Mouse (Mus musculus) embryonic fibroblast, embryonic 13.5 days (primary cell): ENCODE results near the gene Surf6. TPM values are rescaled to one million over a fixed set of nuclear protein-coding genes. Genes with fewer than 3 reads are reported as not detected.
A peak's percentile ranks its signal among the peaks of the same experiment; 100 is the strongest.

Source experiments
- H3K27ac ChIP-seq: 2 replicates; pipeline ENCODE4 v1.5.1; 2012; ENCODE audit warnings: low read length, control low read depth, inconsistent platforms; ENCODE audit not compliant: insufficient read depth
- H3K4me1 ChIP-seq: 2 replicates; pipeline ENCODE4 v1.6.1; 2011; ENCODE audit warnings: low read length; ENCODE audit not compliant: control insufficient read depth, insufficient read depth
- H3K4me3 ChIP-seq: 2 replicates; pipeline ENCODE4 v1.5.1; 2011; ENCODE audit warnings: mild to moderate bottlenecking, control low read depth, low read length; ENCODE audit not compliant: insufficient read depth
- CTCF ChIP-seq: IDR thresholded peaks from 2 replicates; pipeline ENCODE4 v1.5.1; 2011; ENCODE audit warnings: mild to moderate bottlenecking, control low read depth, low read length, moderate library complexity, borderline replicate concordance; ENCODE audit not compliant: insufficient read depth
- POLR2A ChIP-seq: IDR thresholded peaks from 2 replicates; pipeline ENCODE4 v1.6.1; 2011; ENCODE audit warnings: low read depth, mild to moderate bottlenecking, control low read depth, low read length, moderate library complexity
- polyA plus RNA-seq: library from polyadenylated mRNA; stranded (reverse); fragments of >200 nt; gene quantifications from 2 replicates; pipeline ENCODE4 v1.2.4, GENCODE M21; 2011; ENCODE audit warnings: low read depth; ENCODE audit not compliant: missing spikeins, insufficient read length

The Surf6 gene
- polyA plus RNA-seq, 1 experiment = 23.3 TPM

DNA sequence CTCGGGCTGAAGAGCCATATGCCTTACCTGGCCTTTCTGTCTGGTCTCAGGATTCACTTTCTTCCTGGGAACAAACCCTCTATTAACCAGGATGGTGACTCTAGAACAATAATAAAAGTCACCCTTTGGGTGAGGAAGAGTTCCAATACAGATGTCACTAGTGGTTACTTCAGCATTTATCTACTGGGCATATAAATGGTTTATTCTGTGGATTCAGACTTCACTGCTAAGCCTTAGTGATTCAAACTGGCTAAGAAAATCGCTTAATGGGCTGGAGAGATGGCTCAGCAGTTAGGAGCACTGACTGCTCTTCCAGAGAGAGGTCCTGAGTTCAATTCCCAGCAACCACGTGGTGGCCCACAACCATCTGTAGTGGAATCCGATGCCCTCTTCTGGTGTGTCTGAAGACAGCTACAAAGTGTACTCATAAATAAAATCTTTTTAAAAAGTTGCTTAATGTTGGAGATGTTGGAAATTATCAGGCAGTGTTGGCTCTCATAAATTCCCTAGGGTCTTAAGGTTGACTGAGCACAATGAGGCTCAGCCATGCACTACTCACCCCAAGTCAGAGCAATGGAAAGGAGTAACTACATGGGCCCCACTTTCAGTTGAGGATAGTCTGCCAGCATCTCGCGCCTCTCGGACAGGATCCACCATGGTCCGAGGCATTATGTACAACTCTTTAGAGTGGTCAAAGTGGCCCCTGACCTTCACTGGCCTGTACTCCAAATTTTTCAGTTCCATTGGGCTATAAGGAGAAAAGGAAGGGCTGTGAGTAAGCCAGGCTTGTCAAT lies 11.7 kb upstream of the Surf6 start:
- no peak overlapping the region for H3K4me3 ChIP-seq
- peaks cover 8% of the 10 kb centered on the region for H3K4me1 ChIP-seq
- H3K27ac ChIP-seq = no peak overlapping the region
- no peak; the same call in 1 of the 2 replicates for TF ChIP-seq POLR2A
- no peak for TF ChIP-seq CTCF

DNA sequence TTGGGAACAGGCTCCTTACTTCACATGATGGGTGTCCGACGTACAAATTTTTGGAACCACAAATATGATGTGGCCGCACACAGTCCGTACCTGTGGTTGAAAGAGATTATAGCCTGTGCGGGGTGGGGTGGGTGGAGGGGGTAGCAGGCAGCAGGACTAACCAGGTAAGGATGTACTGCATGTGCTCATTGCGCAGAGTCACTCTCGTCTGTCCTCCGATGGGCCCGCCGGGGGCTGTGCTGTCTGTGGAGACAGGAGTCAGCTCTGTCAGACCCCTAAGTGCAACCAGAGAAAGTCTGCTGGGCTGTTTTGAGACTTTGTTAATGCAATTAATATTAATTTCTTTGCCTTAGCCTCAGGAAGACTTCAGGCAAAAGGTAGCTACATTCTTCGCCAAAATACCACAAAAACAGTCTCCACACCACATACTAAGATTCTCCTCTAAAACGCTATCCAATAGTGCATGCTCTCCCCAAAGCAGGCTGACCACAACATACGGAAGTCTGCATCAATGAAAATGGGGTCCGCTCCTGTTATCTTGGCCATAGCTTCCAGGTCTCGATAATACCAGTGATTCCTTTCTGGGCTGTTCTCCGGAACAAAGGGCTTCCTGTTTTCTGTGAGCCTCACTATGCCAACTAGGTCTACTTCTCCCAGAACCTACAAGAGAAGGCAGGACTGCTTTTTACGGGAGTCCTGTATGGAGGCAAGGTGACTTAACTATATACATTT lies 10.9 kb upstream of the Surf6 start:
- H3K27ac ChIP-seq = no peak overlapping the region
- peaks cover 10% of the 10 kb centered on the region for H3K4me1 ChIP-seq

DNA sequence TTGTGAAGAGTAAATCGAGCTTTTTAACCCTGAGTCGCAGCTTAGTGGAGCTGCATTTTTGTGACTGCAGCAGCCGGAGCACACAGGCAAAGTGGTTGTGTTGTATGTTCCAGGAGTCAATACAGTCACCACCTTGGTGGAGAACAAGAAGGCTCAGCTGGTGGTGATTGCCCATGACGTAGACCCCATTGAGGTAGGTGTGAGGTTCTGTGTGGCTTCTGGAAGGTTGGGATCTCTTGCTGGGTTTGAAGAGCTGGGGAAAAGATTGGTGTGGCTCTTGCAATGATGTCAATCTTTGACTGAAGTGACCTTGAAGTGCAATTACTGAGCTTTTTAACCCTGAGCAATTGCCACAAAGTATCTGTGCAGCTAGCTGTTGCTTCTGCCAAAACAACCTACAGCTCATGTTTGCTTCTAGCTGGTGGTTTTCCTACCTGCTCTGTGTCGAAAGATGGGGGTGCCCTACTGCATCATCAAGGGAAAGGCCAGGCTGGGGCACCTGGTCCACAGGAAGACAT lies 9.6 kb upstream of the Surf6 start:
- peaks cover 2% of the 10 kb centered on the region for H3K4me1 ChIP-seq
- peak overlapping the region; percentile 75 for H3K4me3 ChIP-seq
- no peak for TF ChIP-seq POLR2A
- no peak for TF ChIP-seq CTCF
- no peak overlapping the region for H3K27ac ChIP-seq

More for the DNA sequence above, 10.9 kb upstream of the Surf6 start:
- no peak overlapping the region for H3K4me3 ChIP-seq
- TF ChIP-seq CTCF = no peak
- TF ChIP-seq POLR2A = peak; percentile 9; the same call in 1 of the 2 replicates

DNA sequence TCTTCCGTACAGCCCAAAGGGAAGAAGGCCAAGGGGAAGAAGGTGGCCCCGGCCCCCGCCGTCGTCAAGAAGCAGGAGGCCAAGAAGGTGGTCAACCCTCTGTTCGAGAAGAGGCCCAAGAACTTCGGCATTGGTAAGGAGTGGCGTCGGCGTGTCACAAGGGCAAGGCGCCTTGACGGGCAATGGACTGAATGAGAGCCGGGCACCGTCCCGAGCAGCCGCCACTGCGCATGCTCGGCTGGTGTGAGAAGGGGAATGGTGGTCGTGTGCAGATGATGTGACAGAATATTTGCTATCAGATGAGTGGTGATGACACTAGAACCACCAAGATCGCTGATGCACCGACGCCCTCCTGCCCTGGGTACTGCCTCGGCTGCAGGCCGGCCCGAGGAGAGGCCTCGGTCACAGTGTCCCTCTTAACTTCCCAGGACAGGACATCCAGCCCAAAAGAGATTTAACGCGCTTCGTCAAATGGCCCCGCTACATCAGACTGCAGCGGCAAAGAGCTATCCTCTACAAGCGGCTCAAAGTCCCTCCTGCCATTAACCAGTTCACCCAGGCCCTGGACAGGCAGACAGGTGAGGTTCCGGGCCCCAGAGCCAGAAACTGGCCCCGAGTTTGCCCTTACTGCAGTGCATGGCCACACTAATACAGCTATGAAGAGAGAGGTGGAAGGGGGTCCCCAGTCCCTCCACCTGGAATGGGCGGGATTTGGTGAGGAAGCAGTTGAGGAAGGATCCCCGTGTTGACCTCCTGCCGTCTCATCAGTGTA lies 8.5 kb upstream of the Surf6 start:
- peak overlapping the region; percentile 75 for H3K4me3 ChIP-seq
- TF ChIP-seq POLR2A (peak; percentile 39; the same call in 1 of the 2 replicates), CTCF (no peak)
- H3K4me1 ChIP-seq = peaks cover 2% of the 10 kb centered on the region
- peak overlapping the region; percentile 75 for H3K27ac ChIP-seq

DNA sequence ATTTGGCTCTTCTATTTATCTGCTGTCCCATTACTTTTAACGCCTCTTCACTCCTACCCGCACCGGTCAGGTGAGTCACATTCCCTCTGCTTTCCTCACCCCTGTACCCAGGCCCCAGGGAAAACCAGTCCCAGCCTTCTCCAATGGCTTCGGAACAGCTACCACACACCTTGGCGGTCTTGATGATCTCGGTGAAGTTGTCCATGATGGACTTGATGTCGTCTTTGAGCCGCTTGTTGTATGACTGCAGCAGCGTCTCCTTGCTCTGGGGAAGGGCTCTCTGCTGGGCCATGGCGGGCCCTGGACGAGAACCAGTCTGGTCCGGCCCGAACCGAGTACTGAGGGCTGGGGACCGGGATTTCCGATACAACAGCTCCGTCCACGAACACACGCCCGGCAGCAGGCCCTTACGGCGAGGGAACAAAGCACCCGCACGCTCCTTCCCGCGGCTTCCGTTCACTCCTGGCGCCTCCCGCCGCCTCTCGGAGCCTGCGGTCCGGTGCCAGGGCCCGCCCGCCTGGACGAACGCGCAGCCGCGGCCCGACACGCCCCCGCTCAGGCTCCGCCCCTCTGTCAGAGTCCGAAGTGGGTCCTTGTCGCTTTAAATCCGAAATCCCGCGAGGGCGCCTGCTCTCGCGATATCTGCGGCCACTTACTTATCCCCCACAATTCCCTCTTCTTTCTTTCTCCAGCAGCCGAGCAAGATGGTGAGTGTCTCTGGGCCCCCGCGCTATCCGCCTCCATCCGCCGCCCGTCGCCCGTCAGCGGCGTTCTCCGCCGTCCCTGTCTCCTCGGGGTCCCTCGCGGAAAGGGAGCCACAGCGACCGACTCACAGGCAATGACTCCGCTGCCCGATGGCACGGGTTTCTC lies 7.7 kb upstream of the Surf6 start, which contains the start of the genes Med22 and Rpl7a:
TSS of gene Med22 (minus strand) at position 554 of the 870 bp plus-strand sequence.
TSS of gene Rpl7a (plus strand) at position 641 of the 870 bp plus-strand sequence.
- Histone ChIP-seq H3K4me3 (peak within 1 kb of the TSS; percentile 87), H3K4me1 (peaks cover 2% of the 10 kb centered on the region), H3K27ac (peak within 1 kb of the TSS; percentile 75)
- TF ChIP-seq POLR2A (peak; percentile 82), CTCF (no peak)

DNA sequence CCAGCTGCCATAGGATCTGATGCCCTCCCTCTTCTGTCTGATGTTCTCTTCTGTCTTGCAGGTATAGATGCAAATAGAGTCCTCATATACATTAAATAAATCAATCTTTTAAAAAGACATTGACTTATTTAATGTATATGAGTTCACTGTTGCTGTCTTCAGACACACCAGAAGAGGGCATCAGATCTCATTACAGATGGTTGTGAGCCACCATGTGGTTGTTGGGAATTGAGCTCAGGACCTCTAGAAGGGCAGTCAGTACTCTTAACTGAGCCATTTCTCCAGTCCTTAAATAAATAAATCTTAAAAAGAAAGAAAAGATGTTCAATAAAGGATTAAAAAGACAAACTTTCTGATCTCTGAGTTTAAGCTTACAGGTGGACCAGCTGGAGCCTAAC lies 6.7 kb upstream of the Surf6 start:
- Histone ChIP-seq H3K4me3 (peak overlapping the region; percentile 87), H3K27ac (peak overlapping the region; percentile 28; the same call in 1 of the 2 replicates), H3K4me1 (peaks cover 2% of the 10 kb centered on the region)
- TF ChIP-seq POLR2A = no peak
- no peak for TF ChIP-seq CTCF

DNA sequence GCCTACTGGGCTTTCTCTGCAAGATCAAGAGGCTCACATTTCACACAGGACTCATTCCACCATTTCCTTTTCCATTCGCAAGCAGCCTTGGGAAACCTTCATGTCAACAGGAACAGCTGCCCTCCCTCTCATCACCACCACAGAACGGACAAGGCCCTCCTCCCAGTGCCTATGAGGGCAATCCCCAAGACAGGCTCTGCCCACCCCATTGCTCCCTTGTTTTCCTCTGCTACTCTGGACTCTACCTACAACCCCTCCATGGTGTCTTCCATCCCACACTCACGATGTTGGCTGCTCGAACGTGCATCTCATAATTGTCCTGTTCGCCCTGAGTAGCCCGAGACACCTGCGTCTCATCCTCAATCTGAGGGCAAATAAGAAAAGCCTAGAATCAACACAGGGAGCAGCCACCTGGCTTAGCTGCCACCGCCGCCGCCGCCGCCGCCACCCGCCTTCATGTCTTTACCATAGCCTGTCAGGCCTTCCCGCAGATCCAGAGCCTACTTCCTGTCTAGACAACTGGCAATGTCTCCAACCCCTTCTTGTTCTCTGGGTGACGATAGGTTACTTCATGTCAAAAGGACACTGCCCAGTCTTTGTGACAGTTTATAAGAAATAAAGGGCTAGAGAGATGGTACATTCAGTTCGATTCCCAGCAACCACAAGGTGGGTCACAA lies 6.2 kb upstream of the Surf6 start:
- Histone ChIP-seq H3K4me1 (peaks cover 2% of the 10 kb centered on the region), H3K4me3 (peak overlapping the region; percentile 87), H3K27ac (no peak overlapping the region)
- TF ChIP-seq CTCF = no peak
- no peak for TF ChIP-seq POLR2A

DNA sequence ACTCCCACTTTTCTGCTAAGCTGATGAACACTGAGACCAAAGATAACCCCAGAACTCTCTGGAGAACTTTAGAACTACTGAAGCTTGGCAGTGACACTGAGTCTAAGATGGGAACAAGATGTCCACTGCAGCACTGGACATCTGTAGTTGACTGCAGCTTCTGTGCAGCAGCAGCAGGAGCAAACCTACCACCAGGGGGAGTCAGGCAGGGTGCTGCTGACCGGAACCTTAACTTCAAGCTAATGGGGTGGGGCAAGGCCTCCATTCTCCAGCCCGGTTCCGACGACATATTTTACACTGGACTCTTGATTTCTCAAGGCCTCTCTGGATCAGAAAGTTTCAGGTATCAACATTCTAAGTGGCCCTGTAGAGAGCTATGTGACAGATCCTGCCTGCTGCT lies 4.4 kb upstream of the Surf6 start:
- Histone ChIP-seq H3K4me3 (no peak overlapping the region), H3K27ac (no peak overlapping the region), H3K4me1 (peaks cover 6% of the 10 kb centered on the region; the same call in 1 of the 2 replicates)
- peak; percentile 90 for TF ChIP-seq CTCF
- no peak for TF ChIP-seq POLR2A

DNA sequence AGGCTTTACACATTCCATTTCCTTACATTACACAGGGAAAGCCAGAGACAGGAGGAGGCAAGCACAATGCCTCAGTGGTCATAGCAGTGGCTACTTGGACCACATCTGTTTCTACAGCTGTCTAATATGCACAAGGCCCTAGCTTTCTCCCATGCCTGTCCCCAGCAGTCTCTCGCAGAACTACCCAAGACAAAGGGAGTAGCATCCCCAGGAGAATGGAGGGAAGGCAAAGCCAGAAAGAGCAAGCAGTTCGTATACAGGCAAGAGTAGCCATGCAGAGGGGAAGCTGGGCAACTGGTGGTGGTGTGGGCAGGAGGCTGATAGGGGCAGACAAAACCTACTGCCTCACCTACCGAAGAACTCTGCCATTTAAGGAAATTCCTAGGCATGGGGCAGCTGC lies 3.8 kb upstream of the Surf6 start:
- TF ChIP-seq POLR2A (no peak), CTCF (no peak)

More for the DNA sequence above, 3.8 kb upstream of the Surf6 start:
- peaks cover 6% of the 10 kb centered on the region; the same call in 1 of the 2 replicates for H3K4me1 ChIP-seq
- no peak overlapping the region for H3K27ac ChIP-seq
- no peak overlapping the region for H3K4me3 ChIP-seq
